ENCODE assay signal across 34 mouse cellular contexts in genomic region chr12:69390000-69390698, GRCm38 (mm10). TPM values are rescaled to one million over a fixed set of nuclear protein-coding genes. Genes with fewer than 3 reads are reported as not detected.
A peak's percentile ranks its signal among the peaks of the same experiment; 100 is the strongest.
DNase-seq lines count a peak whose midpoint lies in the region; ATAC-seq lines count a peak whose summit lies in the region.
"Had no signal": no experiment of that assay in that cellular context is flagged by ENCODE, and none has a peak within 500 bp of the region (broad histone marks: within the 10 kb centered on the region; RNA-seq: fewer than 3 reads in every experiment).

No protein-coding gene starts in this region.

- no peaks in the 10 kb centered on the region for H3K36me3 ChIP-seq in lung, embryonic 16.5 days (ENCODE audit: control insufficient read depth, insufficient read depth, low read length)
- H3K36me3 ChIP-seq in stomach, embryonic 16.5 days (ENCODE audit: control insufficient read depth, insufficient read depth, low read length), result no peaks in the 10 kb centered on the region
- no peaks in the 10 kb centered on the region for H3K36me3 ChIP-seq in midbrain, embryonic 16.5 days (ENCODE audit: control insufficient read depth, insufficient read depth, low read length)
- H3K36me3 ChIP-seq: embryonic facial prominence, embryonic 12.5 days; forebrain, embryonic 10.5 days; forebrain, embryonic 15.5 days; hindbrain, embryonic 10.5 days; hindbrain, embryonic 15.5 days; limb, embryonic 10.5 days; limb, embryonic 15.5 days; liver, embryonic 13.5 days; neural tube, embryonic 13.5 days had no signal

- H3K27ac ChIP-seq in lung, embryonic 16.5 days (ENCODE audit: low read length), result no peak overlapping the region
- no peak overlapping the region for H3K27ac ChIP-seq in stomach, embryonic 16.5 days (ENCODE audit: low read length)
- H3K27ac ChIP-seq in midbrain, embryonic 16.5 days (ENCODE audit: low read length), result no peak overlapping the region
- H3K27ac ChIP-seq: embryonic facial prominence, embryonic 12.5 days; forebrain, embryonic 10.5 days; forebrain, embryonic 15.5 days; hindbrain, embryonic 10.5 days; hindbrain, embryonic 15.5 days; limb, embryonic 10.5 days; limb, embryonic 15.5 days; liver, embryonic 13.5 days; neural tube, embryonic 13.5 days had no signal

- H3K9ac ChIP-seq in lung, embryonic 16.5 days (ENCODE audit: low read length), result no peak overlapping the region
- no peak overlapping the region for H3K9ac ChIP-seq in stomach, embryonic 16.5 days (ENCODE audit: low read length)
- H3K9ac ChIP-seq in midbrain, embryonic 16.5 days (ENCODE audit: low read depth, low read length), result no peak overlapping the region
- H3K9ac ChIP-seq: embryonic facial prominence, embryonic 12.5 days; forebrain, embryonic 15.5 days; hindbrain, embryonic 15.5 days; limb, embryonic 15.5 days; liver, embryonic 13.5 days; neural tube, embryonic 13.5 days had no signal

- no peaks in the 10 kb centered on the region for H3K9me3 ChIP-seq in lung, embryonic 16.5 days (ENCODE audit: control insufficient read depth, low read length)
- no peaks in the 10 kb centered on the region for H3K9me3 ChIP-seq in stomach, embryonic 16.5 days (replicated peaks; ENCODE audit: control insufficient read depth, low read length)
- H3K9me3 ChIP-seq in midbrain, embryonic 16.5 days (replicated peaks; ENCODE audit: control insufficient read depth, low read length, poor library complexity, severe bottlenecking), result no peaks in the 10 kb centered on the region
- H3K9me3 ChIP-seq: embryonic facial prominence, embryonic 12.5 days; forebrain, embryonic 10.5 days; forebrain, embryonic 15.5 days; hindbrain, embryonic 10.5 days; hindbrain, embryonic 15.5 days; limb, embryonic 10.5 days; limb, embryonic 15.5 days; liver, embryonic 13.5 days; neural tube, embryonic 13.5 days had no signal

- no peaks in the 10 kb centered on the region for H3K27me3 ChIP-seq in lung, embryonic 16.5 days (ENCODE audit: control insufficient read depth, insufficient read depth, low read depth, low read length)
- no peaks in the 10 kb centered on the region for H3K27me3 ChIP-seq in stomach, embryonic 16.5 days (ENCODE audit: control insufficient read depth, insufficient read depth, low read length)
- no peaks in the 10 kb centered on the region for H3K27me3 ChIP-seq in midbrain, embryonic 16.5 days (ENCODE audit: control insufficient read depth, insufficient read depth, low read depth, low read length)
- H3K27me3 ChIP-seq: embryonic facial prominence, embryonic 12.5 days; forebrain, embryonic 15.5 days; hindbrain, embryonic 15.5 days; limb, embryonic 15.5 days; liver, embryonic 13.5 days; neural tube, embryonic 13.5 days had no signal

- no peak overlapping the region for H3K4me3 ChIP-seq in lung, embryonic 16.5 days (ENCODE audit: low read length)
- H3K4me3 ChIP-seq in stomach, embryonic 16.5 days (replicated peaks; ENCODE audit: low read length), result no peak overlapping the region
- H3K4me3 ChIP-seq in midbrain, embryonic 16.5 days (ENCODE audit: low read depth, low read length), result no peak overlapping the region
- H3K4me3 ChIP-seq: embryonic facial prominence, embryonic 12.5 days; forebrain, embryonic 10.5 days; forebrain, embryonic 15.5 days; hindbrain, embryonic 10.5 days; hindbrain, embryonic 15.5 days; limb, embryonic 10.5 days; limb, embryonic 15.5 days; liver, embryonic 13.5 days; neural tube, embryonic 13.5 days had no signal

- peak; percentile 66 for DNase-seq in heart, adult 11 months
- no peak for DNase-seq in heart, adult 8-10 months (ENCODE audit: low spot score)
- DNase-seq in lung, postnatal 10 days, result no peak
- DNase-seq in brain, adult 2 months (ENCODE audit: low read depth, low spot score), result peak; percentile 43
- DNase-seq: B cell, adult 2 months; cerebellum, adult 11 months; cerebellum, adult 9-10 months; cerebellum, postnatal 36 days; gastrocnemius, postnatal 25 days; heart, adult 18-20 months; heart, postnatal 14 days; kidney, adult 9 months; kidney, postnatal 25 days; liver, embryonic 13.5 days; lung, adult 18-20 months; lung, postnatal 36 days; thymus, adult 18-20 months; thymus, postnatal 36 days had no signal

- WGBS in lung, embryonic 16.5 days, result 73% methylated on average over 7 of the region's 7 CpGs
- 69% methylated on average over 7 of the region's 7 CpGs for WGBS in stomach, embryonic 16.5 days
- 78% methylated on average over 7 of the region's 7 CpGs for WGBS in midbrain, embryonic 16.5 days

- H3K4me2 ChIP-seq in lung, embryonic 16.5 days (ENCODE audit: low read depth, low read length), result no peak overlapping the region
- no peak overlapping the region for H3K4me2 ChIP-seq in stomach, embryonic 16.5 days (ENCODE audit: low read depth, low read length)
- no peak overlapping the region for H3K4me2 ChIP-seq in midbrain, embryonic 16.5 days (ENCODE audit: low read length)
- H3K4me2 ChIP-seq: embryonic facial prominence, embryonic 12.5 days; forebrain, embryonic 15.5 days; hindbrain, embryonic 15.5 days; limb, embryonic 15.5 days; liver, embryonic 13.5 days; midbrain, embryonic 11.5 days; neural tube, embryonic 13.5 days had no signal

- H3K4me1 ChIP-seq in lung, embryonic 16.5 days (replicated peaks; ENCODE audit: control insufficient read depth, insufficient read depth, low read length), result no peaks in the 10 kb centered on the region
- no peaks in the 10 kb centered on the region for H3K4me1 ChIP-seq in stomach, embryonic 16.5 days (ENCODE audit: control insufficient read depth, insufficient read depth, low read length)
- no peaks in the 10 kb centered on the region for H3K4me1 ChIP-seq in midbrain, embryonic 16.5 days (ENCODE audit: control insufficient read depth, insufficient read depth, low read length)
- H3K4me1 ChIP-seq: embryonic facial prominence, embryonic 12.5 days; forebrain, embryonic 15.5 days; hindbrain, embryonic 10.5 days; hindbrain, embryonic 15.5 days; limb, embryonic 10.5 days; limb, embryonic 15.5 days; neural tube, embryonic 13.5 days had no signal

- peak; percentile 36; the same call in 1 of the 2 replicates for ATAC-seq in lung, embryonic 16.5 days (ENCODE audit: low read depth)
- peak; percentile 29; the same call in 1 of the 2 replicates for ATAC-seq in stomach, embryonic 16.5 days (ENCODE audit: insufficient read depth, low FRiP score)
- ATAC-seq in midbrain, embryonic 16.5 days, result no peak
- ATAC-seq: forebrain, embryonic 15.5 days; inflammation-experienced regulatory T-cells, adult 6 months had no signal

RNA-seq across cellular contexts. Expression of gene Gm9887, which starts 17.9 kb away (rescaled TPM):
- 1 to 10 TPM in 1 of 4 experiments, under 1 TPM in 3; 0.63 to 1.3 (median 0.77) TPM for total RNA-seq in heart, adult 8-10 months (2022)
- polyA plus RNA-seq in lung, embryonic 16.5 days (2015; fragmentation: Nextera tagmentation; extraction: Ambion mirVana), result 1.3 TPM in 2 replicates
- polyA plus RNA-seq in stomach, embryonic 16.5 days (2015; fragmentation: Nextera tagmentation; extraction: Ambion mirVana), result 0.80 and 0.94 TPM in 2 replicates
- 0.88 and 0.99 TPM in 2 replicates for polyA plus RNA-seq in midbrain, embryonic 16.5 days (2015; fragmentation: Nextera tagmentation; extraction: Ambion mirVana)
- total RNA-seq: gastrocnemius, adult 18-20 months; gastrocnemius, postnatal 25 days; megakaryocyte, adult 5-6 weeks; midbrain, postnatal 0 days had no signal
- polyA plus RNA-seq: inflammation-experienced regulatory T-cells, adult 6 months had no signal

RNA-seq across cellular contexts. Expression of gene Arf6, which starts 18.2 kb away (rescaled TPM):
- total RNA-seq in heart, adult 8-10 months (2022), result 10 to 100 TPM; 33.7 to 39.7 (median 39.6) TPM
- 35.1 and 41.8 TPM in 2 replicates for polyA plus RNA-seq in lung, embryonic 16.5 days (2015; fragmentation: Nextera tagmentation; extraction: Ambion mirVana)
- 39.3 and 42.3 TPM in 2 replicates for polyA plus RNA-seq in stomach, embryonic 16.5 days (2015; fragmentation: Nextera tagmentation; extraction: Ambion mirVana)
- polyA plus RNA-seq in midbrain, embryonic 16.5 days (2015; fragmentation: Nextera tagmentation; extraction: Ambion mirVana), result 20.4 and 20.7 TPM in 2 replicates

RNA-seq across cellular contexts. Expression of gene Nemf, which starts 33.2 kb away (rescaled TPM):
- 10 to 100 TPM; 18.9 to 22.6 (median 20.7) TPM for total RNA-seq in heart, adult 8-10 months (2022)
- 85.9 and 86.9 TPM in 2 replicates for polyA plus RNA-seq in lung, embryonic 16.5 days (2015; fragmentation: Nextera tagmentation; extraction: Ambion mirVana)
- 82.4 and 83.1 TPM in 2 replicates for polyA plus RNA-seq in stomach, embryonic 16.5 days (2015; fragmentation: Nextera tagmentation; extraction: Ambion mirVana)
- polyA plus RNA-seq in midbrain, embryonic 16.5 days (2015; fragmentation: Nextera tagmentation; extraction: Ambion mirVana), result 86.5 and 91.1 TPM in 2 replicates

Comparison
In these comparisons a context has a peak if more than half of its experiments do, and no peak if none do; other contexts are left out.
1. DNase-seq: peak in heart, adult 11 months (single experiment) and brain, adult 2 months (single experiment); none in heart, adult 8-10 months (single experiment) and lung, postnatal 10 days (single experiment).